Mouse (Mus musculus) heart, embryonic 11.5 days (tissue): Measurements from ENCODE around the gene Ccdc186. TPM values are rescaled to one million over a fixed set of nuclear protein-coding genes. Genes with fewer than 3 reads are reported as not detected.

Source experiments
- polyA plus RNA-seq: library from polyadenylated mRNA; unstranded; fragments of >200 nt; fragmentation: Nextera tagmentation; extraction: Ambion mirVana; gene quantifications from 2 replicates; pipeline ENCODE4 v1.2.1, GENCODE M21; 2014

Ccdc186 gene
- polyA plus RNA-seq, 1 experiment from 2014 or later, result 15.5 TPM

Other genes with a start within 250 kb of the Ccdc186 start
- 1.5 and 1.8 TPM in 2 replicates for gene Adrb1, start 100.0 kb downstream of the Ccdc186 start, polyA plus RNA-seq
- 0.62 and 1.2 TPM in 2 replicates for gene Tdrd1, start 4.0 kb upstream of the Ccdc186 start, polyA plus RNA-seq
- 0.11 and 0.14 TPM in 2 replicates for gene Vwa2, start 52.1 kb upstream of the Ccdc186 start, polyA plus RNA-seq
- 1.3 and 1.5 TPM in 2 replicates for gene Afap1l2, start 186.0 kb upstream of the Ccdc186 start, polyA plus RNA-seq